In the genomic region with DNA sequence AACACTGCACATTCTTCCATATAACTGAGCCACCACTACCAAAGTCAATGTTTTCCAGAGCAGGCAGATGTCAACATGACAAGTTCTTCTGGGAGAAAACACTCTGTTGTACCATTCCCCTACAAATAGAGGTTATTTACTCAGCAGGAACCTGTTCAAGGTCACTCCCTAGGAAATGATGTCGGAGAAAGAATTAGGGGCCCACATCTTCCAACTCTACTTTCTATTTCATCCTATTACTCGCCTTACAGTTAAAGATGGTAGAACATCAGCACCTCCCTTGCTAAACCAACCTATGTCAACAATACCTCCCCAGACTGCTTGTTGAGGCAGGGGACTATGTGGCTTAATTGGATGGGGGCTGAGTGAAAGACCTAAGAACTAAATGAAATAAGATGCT, we compare ENCODE assay signal across 8 mouse cellular contexts. TPM values are rescaled to one million over a fixed set of nuclear protein-coding genes. Genes with fewer than 3 reads are reported as not detected.
DNase-seq lines count a peak whose midpoint lies in the region; ATAC-seq and TF ChIP-seq lines count a peak whose summit lies in the region.
"Had no signal": no experiment of that assay in that cellular context is flagged by ENCODE, and none has a peak within 500 bp of the region (broad histone marks: within the 10 kb centered on the region; RNA-seq: fewer than 3 reads in every experiment).

TSS of gene Rs1 (plus strand) at position 301 of the 400 bp plus-strand sequence.

- no peak within 1 kb of the TSS for H3K27ac ChIP-seq in layer of hippocampus, adult 2 months
- no peak within 1 kb of the TSS for H3K27ac ChIP-seq in forebrain, embryonic 13.5 days
- H3K27ac ChIP-seq in limb, embryonic 11.5 days (replicated peaks; ENCODE audit: low read depth, low read length) = no peak within 1 kb of the TSS
- no peak within 1 kb of the TSS for H3K27ac ChIP-seq in neural tube, embryonic 13.5 days (replicated peaks)

- H3K4me1 ChIP-seq in forebrain, embryonic 13.5 days = no peaks in the 10 kb centered on the region
- no peaks in the 10 kb centered on the region for H3K4me1 ChIP-seq in limb, embryonic 11.5 days (ENCODE audit: control insufficient read depth, insufficient read depth, low read length)
- no peaks in the 10 kb centered on the region for H3K4me1 ChIP-seq in neural tube, embryonic 13.5 days (replicated peaks)

- no peak for ATAC-seq in forebrain, embryonic 13.5 days
- ATAC-seq in limb, embryonic 11.5 days (ENCODE audit: insufficient number of reproducible peaks, low FRiP score, low TSS enrichment, low read depth) = no peak
- no peak for ATAC-seq in neural tube, embryonic 13.5 days (ENCODE audit: low read depth)
- no peak for ATAC-seq in megakaryocyte progenitor cell, adult 5-6 weeks (replicated peaks; ENCODE audit: poor library complexity)

- peak within 1 kb of the TSS; percentile 54; the same call in 1 of the 2 replicates for H3K4me2 ChIP-seq in forebrain, embryonic 13.5 days
- H3K4me2 ChIP-seq in limb, embryonic 11.5 days (ENCODE audit: low read depth, severe bottlenecking) = peak within 1 kb of the TSS; percentile 5; the same call in 1 of the 2 replicates
- H3K4me2 ChIP-seq in neural tube, embryonic 13.5 days = peak within 1 kb of the TSS; percentile 50

- H3K9ac ChIP-seq in forebrain, embryonic 13.5 days = no peak within 1 kb of the TSS
- H3K9ac ChIP-seq in limb, embryonic 11.5 days (ENCODE audit: low read length) = no peak within 1 kb of the TSS
- H3K9ac ChIP-seq in neural tube, embryonic 13.5 days = no peak within 1 kb of the TSS

- no peaks in the 10 kb centered on the region for H3K36me3 ChIP-seq in forebrain, embryonic 13.5 days (ENCODE audit: poor library complexity, severe bottlenecking)
- no peaks in the 10 kb centered on the region for H3K36me3 ChIP-seq in limb, embryonic 11.5 days (ENCODE audit: control insufficient read depth, insufficient read depth, low read length)
- H3K36me3 ChIP-seq in neural tube, embryonic 13.5 days = no peaks in the 10 kb centered on the region

- TF ChIP-seq CTCF in layer of hippocampus, adult 2 months (conservative IDR thresholded peaks at IDR 0.05) = no peak

- DNase-seq in layer of hippocampus, adult 2 months (ENCODE audit: low spot score in 2 of 2) = no peak
- DNase-seq in layer of hippocampus, postnatal 10 days (ENCODE audit: low spot score in 2 of 2) = no peak
- no peak for DNase-seq in limb, embryonic 11.5 days (ENCODE audit: low spot score)
- DNase-seq in ovary, adult 18-20 months (ENCODE audit: low spot score) = no peak

- 81% methylated on average over 2 of the region's 2 CpGs for WGBS in forebrain, embryonic 13.5 days
- WGBS in limb, embryonic 11.5 days = 85% methylated on average over 2 of the region's 2 CpGs
- WGBS in neural tube, embryonic 13.5 days = 87% methylated on average over 2 of the region's 2 CpGs

- peaks cover 13% of the 10 kb centered on the region; the same call in 1 of the 2 replicates for H3K27me3 ChIP-seq in forebrain, embryonic 13.5 days
- H3K27me3 ChIP-seq in limb, embryonic 11.5 days (ENCODE audit: control insufficient read depth, insufficient read depth, low read length) = no peaks in the 10 kb centered on the region; the same call in 1 of the 2 replicates
- peaks cover 49% of the 10 kb centered on the region for H3K27me3 ChIP-seq in neural tube, embryonic 13.5 days

- H3K9me3 ChIP-seq in forebrain, embryonic 13.5 days (replicated peaks) = no peaks in the 10 kb centered on the region
- no peaks in the 10 kb centered on the region for H3K9me3 ChIP-seq in limb, embryonic 11.5 days (ENCODE audit: control insufficient read depth, low read length)
- H3K9me3 ChIP-seq in neural tube, embryonic 13.5 days = no peaks in the 10 kb centered on the region

- H3K4me3 ChIP-seq in layer of hippocampus, adult 2 months = peak within 1 kb of the TSS; percentile 61; the same call in 1 of the 2 replicates
- peak within 1 kb of the TSS; percentile 46; the same call in 1 of the 2 replicates for H3K4me3 ChIP-seq in forebrain, embryonic 13.5 days
- no peak within 1 kb of the TSS for H3K4me3 ChIP-seq in limb, embryonic 11.5 days (ENCODE audit: low read depth, low read length)
- H3K4me3 ChIP-seq in neural tube, embryonic 13.5 days = peak within 1 kb of the TSS; percentile 46; the same call in 1 of the 2 replicates

RNA-seq across cellular contexts. Expression of gene Rs1, which starts in this region (rescaled TPM):
- total RNA-seq in layer of hippocampus, adult 2 months (2021) = under 1 TPM in 1 of 2 experiments, not detected in 1; 0.08 TPM
- total RNA-seq in layer of hippocampus, postnatal 10 days (2021) = under 1 TPM in 1 of 2 experiments, not detected in 1; 0.07 TPM
- polyA plus RNA-seq in forebrain, embryonic 13.5 days (2015; fragmentation: Nextera tagmentation; extraction: Ambion mirVana) = 0.05 TPM in 1 of 2 replicates, not detected in the other
- polyA plus RNA-seq in limb, embryonic 11.5 days (2014; fragmentation: Nextera tagmentation; extraction: Ambion mirVana) = not detected in 2 replicates
- 0.03 TPM in 1 of 2 replicates, not detected in the other for polyA plus RNA-seq in neural tube, embryonic 13.5 days (2015; fragmentation: Nextera tagmentation; extraction: Ambion mirVana)
- 0.07 TPM in 1 of 2 replicates, not detected in the other for total RNA-seq in megakaryocyte progenitor cell, adult 5-6 weeks (2015)
- not detected in 2 replicates for total RNA-seq in megakaryocyte progenitor cell, adult 5-6 weeks (2017)
- polyA plus RNA-seq: large intestine, adult 2 months had no signal
